Mouse (Mus musculus) hindbrain, embryonic 12.5 days (tissue): ENCODE data around the gene D17Wsu92e. TPM values are rescaled to one million over a fixed set of nuclear protein-coding genes. Genes with fewer than 3 reads are reported as not detected.

ENCODE experiments used
- ATAC-seq: fragments of 200-750 bp; cut with Nextera tagmentation; 2 replicates; pipeline ENCODE4 v1.8.0; 2017; ENCODE audit warnings: moderate TSS enrichment; ENCODE audit not compliant: low FRiP score
- H3K27ac ChIP-seq: fragments of 300-500 bp; sonication (generic); 2 replicates; pipeline ENCODE4 v1.5.1; 2016; ENCODE audit warnings: mild to moderate bottlenecking
- H3K27me3 ChIP-seq: fragments of 300-500 bp; sonication (generic); 2 replicates; pipeline ENCODE4 v1.6.1; 2016; ENCODE audit warnings: mild to moderate bottlenecking
- H3K36me3 ChIP-seq: fragments of 300-500 bp; sonication (generic); 2 replicates; pipeline ENCODE4 v1.6.1; 2016; ENCODE audit warnings: mild to moderate bottlenecking
- H3K4me1 ChIP-seq: fragments of 300-500 bp; sonication (generic); 2 replicates; pipeline ENCODE4 v1.6.1; 2016
- H3K4me2 ChIP-seq: fragments of 300-500 bp; sonication (generic); replicated peaks from 2 replicates; pipeline ENCODE4 v1.6.1; 2016; ENCODE audit warnings: mild to moderate bottlenecking
- H3K4me3 ChIP-seq: fragments of 300-500 bp; sonication (generic); 2 replicates; pipeline ENCODE4 v1.5.1; 2016; ENCODE audit warnings: mild to moderate bottlenecking
- H3K9ac ChIP-seq: fragments of 300-500 bp; sonication (generic); 2 replicates; pipeline ENCODE4 v1.6.1; 2016; ENCODE audit warnings: mild to moderate bottlenecking, moderate library complexity
- H3K9me3 ChIP-seq: fragments of 300-500 bp; sonication (generic); replicated peaks from 2 replicates; pipeline ENCODE4 v1.6.1; 2016; ENCODE audit warnings: mild to moderate bottlenecking
- WGBS: fragments of 180-500 bp; shearing (Covaris S2); methylation state at CpG from one replicate; pipeline ENCODE4 v1.1.7; 2016; 5-methylcytosine and 5-hydroxymethylcytosine counted together
- polyA plus RNA-seq: library from polyadenylated mRNA; unstranded; fragments of >200 nt; fragmentation: Nextera tagmentation; extraction: Ambion mirVana; gene quantifications from 2 replicates; pipeline ENCODE4 v1.2.1, GENCODE M21; 2016

The D17Wsu92e gene
- polyA plus RNA-seq, 1 experiment from 2014 or later = 13.7 TPM

DNA sequence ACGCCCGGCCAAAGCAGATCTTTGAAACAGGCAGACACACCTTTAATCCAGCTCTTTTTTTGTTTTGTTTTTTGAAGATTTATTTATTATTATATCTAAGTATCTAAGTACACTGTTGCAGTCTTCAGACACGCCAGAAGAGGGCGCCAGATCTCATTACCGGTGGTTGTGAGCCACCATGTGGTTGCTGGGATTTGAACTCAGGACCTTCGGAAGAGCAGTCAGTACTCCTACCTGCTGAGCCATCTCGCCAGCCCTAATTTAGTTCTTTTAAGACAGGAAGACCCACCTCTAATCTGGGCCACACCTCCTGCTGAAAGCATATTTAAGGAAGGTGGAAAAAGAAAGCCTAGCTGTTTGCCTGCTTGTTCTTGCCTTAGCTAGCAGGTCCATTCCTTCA lies 10.0 kb upstream of the D17Wsu92e start:
- no peak overlapping the region for H3K4me2 ChIP-seq
- H3K9ac ChIP-seq = no peak overlapping the region
- H3K27me3 ChIP-seq = peaks cover 10% of the 10 kb centered on the region; the same call in 1 of the 2 replicates
- WGBS = 53% methylated on average over 7 of the region's 7 CpGs
- H3K4me1 ChIP-seq = peaks cover 12% of the 10 kb centered on the region
- no peak overlapping the region for H3K27ac ChIP-seq
- ATAC-seq = no peak
- H3K36me3 ChIP-seq = no peaks in the 10 kb centered on the region
- no peak overlapping the region for H3K4me3 ChIP-seq
- H3K9me3 ChIP-seq = no peaks in the 10 kb centered on the region

DNA sequence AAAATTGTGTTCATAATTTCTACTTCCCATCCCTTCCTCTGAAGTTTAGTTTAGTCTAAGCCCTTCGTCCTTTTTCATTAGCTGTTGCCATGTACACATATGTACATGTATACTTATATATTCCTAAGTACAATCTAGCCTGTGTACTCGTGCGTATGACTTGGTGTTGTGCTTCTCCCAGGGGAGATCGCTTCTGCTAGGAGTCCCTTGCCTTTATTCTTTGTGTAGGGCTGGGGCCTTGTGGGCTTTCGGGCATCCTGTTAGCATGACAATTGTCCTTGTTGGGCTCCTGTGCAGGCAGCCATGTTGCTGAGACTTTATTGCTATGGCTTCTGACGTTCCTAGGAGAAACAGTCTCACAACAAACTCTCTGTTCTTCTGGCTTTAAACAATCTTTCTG lies 7.1 kb upstream of the D17Wsu92e start:
- no peak overlapping the region for H3K4me3 ChIP-seq
- peaks cover 12% of the 10 kb centered on the region for H3K4me1 ChIP-seq
- H3K9ac ChIP-seq = no peak overlapping the region
- no peaks in the 10 kb centered on the region for H3K36me3 ChIP-seq
- 0 out of 2 replicates have a peak, but pooled peaks have one; percentile 43 for ATAC-seq
- H3K9me3 ChIP-seq = no peaks in the 10 kb centered on the region
- WGBS = 14% methylated on average over 6 of the region's 6 CpGs
- H3K4me2 ChIP-seq = peak overlapping the region; percentile 51
- H3K27me3 ChIP-seq = peaks cover 3% of the 10 kb centered on the region; the same call in 1 of the 2 replicates
- H3K27ac ChIP-seq = peak overlapping the region; percentile 23; the same call in 1 of the 2 replicates

DNA sequence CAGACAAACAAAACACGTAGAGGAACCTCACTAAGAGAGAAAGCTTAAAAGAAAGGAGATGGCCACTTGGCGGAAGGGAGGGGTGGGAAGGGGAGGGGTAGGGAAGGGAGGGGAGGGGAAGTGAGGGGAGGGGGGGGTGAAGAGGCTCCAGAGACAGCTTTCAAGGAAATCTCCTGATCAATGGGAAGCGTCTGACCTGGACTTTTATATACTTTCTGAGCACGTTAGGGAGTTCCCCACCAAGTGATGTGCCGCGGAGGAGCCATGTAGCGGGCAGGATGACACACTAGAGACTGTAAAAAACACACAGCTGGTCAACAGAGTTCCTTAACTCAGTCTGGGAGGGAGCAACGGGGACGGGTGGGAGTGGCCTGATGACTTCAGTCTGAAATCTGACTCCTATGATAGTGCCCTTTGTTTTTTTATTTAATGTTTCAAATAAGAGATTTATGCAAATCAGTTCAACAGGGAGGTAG lies 6.5 kb upstream of the D17Wsu92e start:
- under 1% methylated on average over 8 of the region's 9 CpGs for WGBS
- peak; percentile 67 for ATAC-seq
- Histone ChIP-seq H3K36me3 (no peaks in the 10 kb centered on the region), H3K4me1 (peaks cover 12% of the 10 kb centered on the region), H3K27me3 (peaks cover 3% of the 10 kb centered on the region; the same call in 1 of the 2 replicates), H3K4me3 (peak overlapping the region; percentile 19), H3K9ac (no peak overlapping the region), H3K4me2 (peak overlapping the region; percentile 51), H3K9me3 (no peaks in the 10 kb centered on the region), H3K27ac (peak overlapping the region; percentile 55)

DNA sequence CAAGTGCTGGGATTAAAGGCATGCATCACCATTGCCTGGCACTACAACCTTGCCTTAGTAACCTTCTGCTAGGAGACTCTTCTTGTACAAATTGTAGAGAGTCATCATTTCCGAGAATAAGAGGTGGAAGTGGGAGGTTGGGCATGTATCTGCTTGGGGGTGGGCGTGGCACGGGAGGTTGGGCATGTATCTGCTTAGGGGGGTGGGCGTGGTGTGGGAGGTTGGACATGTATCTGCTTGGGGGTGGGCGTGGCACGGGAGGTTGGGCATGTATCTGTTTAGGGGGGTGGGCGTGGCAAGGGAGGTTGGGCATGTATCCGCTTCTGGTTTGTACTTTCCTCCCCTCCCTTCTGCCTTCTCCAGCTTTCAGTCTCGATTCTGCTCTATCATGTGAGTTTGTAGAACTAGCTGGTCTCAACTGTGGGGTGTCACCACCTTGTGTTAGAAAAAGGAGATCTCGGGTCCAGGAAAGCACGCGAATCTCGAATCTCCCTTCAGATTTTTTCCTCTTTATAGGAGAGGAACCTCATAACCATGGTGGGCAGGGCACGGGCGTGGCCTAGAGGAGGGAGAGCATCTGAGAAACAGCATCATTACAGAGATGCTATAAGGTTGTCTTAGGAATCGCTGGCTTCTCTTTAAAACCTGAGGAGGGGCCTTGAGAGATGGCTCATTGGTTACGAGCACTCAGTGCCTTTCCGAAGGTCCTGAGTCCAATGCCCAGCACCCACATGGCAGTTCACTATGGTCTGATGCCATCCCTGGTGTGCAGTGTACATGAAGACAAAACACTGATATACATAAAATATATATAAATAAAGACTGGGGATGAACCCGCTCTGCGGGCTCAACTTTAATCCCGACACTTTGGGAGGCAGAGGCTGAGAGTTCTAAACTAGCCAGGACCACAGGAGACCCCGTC lies 5.8 kb upstream of the D17Wsu92e start:
- Histone ChIP-seq H3K36me3 (no peaks in the 10 kb centered on the region), H3K27me3 (peaks cover 3% of the 10 kb centered on the region; the same call in 1 of the 2 replicates), H3K9me3 (no peaks in the 10 kb centered on the region), H3K4me3 (peak overlapping the region; percentile 19), H3K27ac (peak overlapping the region; percentile 41), H3K4me1 (peaks cover 15% of the 10 kb centered on the region), H3K9ac (no peak overlapping the region), H3K4me2 (peak overlapping the region; percentile 51)
- ATAC-seq = 0 out of 2 replicates have a peak, but pooled peaks have one; percentile 21
- 4% methylated on average over 22 of the region's 22 CpGs for WGBS

DNA sequence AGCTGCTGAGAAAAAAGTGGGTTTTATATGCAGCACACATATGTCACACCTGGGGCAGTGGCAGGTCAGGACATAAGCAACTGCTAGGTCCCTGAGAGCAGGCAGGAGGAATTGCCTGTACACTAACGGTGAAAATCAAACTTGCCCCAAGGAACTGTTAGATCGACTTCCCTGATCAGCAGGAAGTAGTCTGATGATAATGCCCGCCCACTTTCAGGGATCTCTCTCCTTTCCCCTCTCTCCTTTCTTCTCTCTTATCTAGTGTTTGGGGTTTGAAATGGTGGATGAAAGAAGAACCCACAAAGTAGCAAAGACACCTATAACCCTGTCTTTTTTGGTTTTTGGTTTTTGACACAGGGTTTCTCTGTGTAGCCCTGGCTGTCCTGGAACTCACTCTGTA lies 5.1 kb upstream of the D17Wsu92e start:
- Histone ChIP-seq H3K27me3 (peaks cover 3% of the 10 kb centered on the region; the same call in 1 of the 2 replicates), H3K9ac (no peak overlapping the region), H3K4me3 (no peak overlapping the region), H3K9me3 (no peaks in the 10 kb centered on the region), H3K4me1 (peaks cover 17% of the 10 kb centered on the region), H3K36me3 (no peaks in the 10 kb centered on the region), H3K27ac (no peak overlapping the region), H3K4me2 (peak overlapping the region; percentile 51; the same call in 1 of the 2 replicates)
- ATAC-seq = no peak
- WGBS = 42% methylated on average over 3 of the region's 3 CpGs

DNA sequence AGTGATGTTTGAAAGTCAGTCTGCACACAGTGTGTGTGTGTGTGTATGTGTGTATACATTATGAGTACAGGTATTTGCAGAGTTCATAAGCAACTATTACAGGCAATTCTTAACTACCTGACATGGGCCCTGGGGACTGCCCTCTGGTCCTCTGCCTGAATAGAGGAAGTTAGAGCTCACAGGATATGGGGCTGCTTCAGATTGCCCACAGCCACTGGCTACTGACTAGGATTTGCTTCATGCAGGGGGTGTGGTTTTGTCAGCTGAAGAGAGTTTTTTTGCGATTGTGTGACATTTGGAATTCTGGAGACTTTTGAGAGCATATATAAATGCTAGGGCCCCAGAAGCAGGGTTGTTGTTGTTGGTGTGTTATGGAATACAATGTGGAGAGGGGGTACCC lies 4.5 kb upstream of the D17Wsu92e start:
- no peak for ATAC-seq
- Histone ChIP-seq H3K4me3 (no peak overlapping the region), H3K36me3 (no peaks in the 10 kb centered on the region), H3K4me1 (peaks cover 17% of the 10 kb centered on the region), H3K27ac (no peak overlapping the region), H3K9ac (no peak overlapping the region), H3K27me3 (peaks cover 3% of the 10 kb centered on the region; the same call in 1 of the 2 replicates), H3K9me3 (no peaks in the 10 kb centered on the region), H3K4me2 (no peak overlapping the region)
- 65% methylated on average over 1 of the region's 1 CpGs for WGBS

DNA sequence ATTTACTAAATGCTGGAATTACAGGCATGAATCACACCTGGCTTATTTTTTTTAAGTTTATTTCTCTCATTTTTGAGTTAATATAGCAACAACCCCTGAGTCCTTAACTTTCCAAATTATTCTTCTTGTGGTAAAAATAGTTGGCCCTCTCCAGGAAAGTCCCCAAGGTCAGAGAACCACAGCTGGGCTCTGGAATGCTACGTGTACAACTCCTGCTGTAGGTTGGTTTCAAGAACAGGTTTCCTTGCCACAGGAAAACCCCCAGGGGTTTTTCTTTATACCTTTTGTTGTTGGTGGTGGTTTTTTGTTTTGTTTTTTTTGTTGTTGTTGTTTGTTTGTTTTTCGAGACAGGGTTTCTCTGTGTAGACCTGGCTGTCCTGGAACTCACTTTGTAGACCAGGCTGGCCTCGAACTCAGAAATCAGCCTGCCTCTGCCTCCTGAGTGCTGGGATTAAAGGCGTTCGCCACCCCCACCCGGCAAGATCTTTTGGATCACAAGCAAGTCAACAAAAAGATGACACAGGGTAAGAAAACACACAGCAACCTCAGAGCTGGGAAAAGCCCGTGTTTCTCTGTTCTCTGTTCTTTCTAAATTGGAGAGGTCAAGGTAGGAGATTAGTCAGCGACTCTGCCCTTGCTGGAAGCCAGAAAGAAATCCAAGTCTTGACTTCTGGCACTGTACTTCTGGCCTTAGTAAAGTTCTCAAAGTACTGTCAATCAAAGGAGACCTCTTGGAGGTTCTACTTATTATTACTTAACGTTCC lies 2.9 kb upstream of the D17Wsu92e start:
- H3K4me1 ChIP-seq = peaks cover 33% of the 10 kb centered on the region
- no peak overlapping the region for H3K4me2 ChIP-seq
- no peaks in the 10 kb centered on the region for H3K9me3 ChIP-seq
- H3K9ac ChIP-seq = no peak overlapping the region
- H3K27me3 ChIP-seq = no peaks in the 10 kb centered on the region
- ATAC-seq = no peak
- H3K36me3 ChIP-seq = no peaks in the 10 kb centered on the region
- WGBS = 82% methylated on average over 9 of the region's 9 CpGs
- H3K4me3 ChIP-seq = no peak overlapping the region
- H3K27ac ChIP-seq = no peak overlapping the region

DNA sequence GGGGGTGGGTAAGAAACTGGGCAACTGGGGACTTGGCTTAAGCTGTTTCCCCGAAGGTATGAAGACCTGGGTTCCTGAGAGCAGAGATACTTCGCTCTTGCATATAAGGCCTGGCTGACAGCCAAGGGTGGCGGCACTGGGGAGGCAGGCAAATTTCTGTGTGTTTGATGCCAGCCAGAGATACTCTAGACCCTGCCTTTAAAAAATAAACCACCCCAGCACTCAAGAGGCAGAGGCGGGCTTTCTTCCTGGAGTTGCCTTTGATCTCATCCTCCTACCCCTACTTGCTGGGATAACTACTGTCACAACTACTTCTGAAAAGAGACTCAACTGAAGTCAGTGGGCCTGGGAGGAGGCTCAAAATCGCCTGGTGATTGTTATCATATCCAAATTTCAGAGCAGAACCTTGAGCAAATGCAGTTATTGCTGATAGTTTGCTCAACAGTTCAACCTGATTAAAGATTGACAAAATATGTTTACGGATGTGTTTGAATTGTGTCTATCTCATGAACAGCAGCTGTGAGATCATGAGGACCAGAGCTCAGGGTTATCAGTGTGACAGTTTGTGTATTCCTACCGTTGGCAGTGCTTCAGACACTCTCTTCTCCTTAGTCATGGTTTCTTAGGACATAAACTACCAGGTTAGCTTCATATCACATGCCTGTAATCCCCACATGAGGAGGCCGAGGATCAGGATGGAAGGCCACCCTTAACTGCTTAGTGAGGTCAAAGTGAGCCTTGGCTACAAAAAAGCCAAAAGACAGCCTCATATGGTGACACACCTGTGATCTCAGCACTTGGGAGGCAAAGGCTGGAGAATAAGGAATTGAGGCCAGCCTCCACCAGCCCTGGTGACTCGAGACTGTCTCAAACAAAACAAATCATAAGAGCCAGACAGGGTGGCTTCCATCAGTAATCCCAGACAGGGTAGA lies 1.2 kb upstream of the D17Wsu92e start:
- peak overlapping the region; percentile 94 for H3K4me2 ChIP-seq
- peaks cover 32% of the 10 kb centered on the region for H3K4me1 ChIP-seq
- H3K36me3 ChIP-seq = no peaks in the 10 kb centered on the region
- no peak overlapping the region for H3K9ac ChIP-seq
- WGBS = 74% methylated on average over 9 of the region's 9 CpGs
- no peaks in the 10 kb centered on the region for H3K27me3 ChIP-seq
- H3K27ac ChIP-seq = peak overlapping the region; percentile 82
- no peak for ATAC-seq
- H3K9me3 ChIP-seq = no peaks in the 10 kb centered on the region
- peak overlapping the region; percentile 79; the same call in 1 of the 2 replicates for H3K4me3 ChIP-seq

DNA sequence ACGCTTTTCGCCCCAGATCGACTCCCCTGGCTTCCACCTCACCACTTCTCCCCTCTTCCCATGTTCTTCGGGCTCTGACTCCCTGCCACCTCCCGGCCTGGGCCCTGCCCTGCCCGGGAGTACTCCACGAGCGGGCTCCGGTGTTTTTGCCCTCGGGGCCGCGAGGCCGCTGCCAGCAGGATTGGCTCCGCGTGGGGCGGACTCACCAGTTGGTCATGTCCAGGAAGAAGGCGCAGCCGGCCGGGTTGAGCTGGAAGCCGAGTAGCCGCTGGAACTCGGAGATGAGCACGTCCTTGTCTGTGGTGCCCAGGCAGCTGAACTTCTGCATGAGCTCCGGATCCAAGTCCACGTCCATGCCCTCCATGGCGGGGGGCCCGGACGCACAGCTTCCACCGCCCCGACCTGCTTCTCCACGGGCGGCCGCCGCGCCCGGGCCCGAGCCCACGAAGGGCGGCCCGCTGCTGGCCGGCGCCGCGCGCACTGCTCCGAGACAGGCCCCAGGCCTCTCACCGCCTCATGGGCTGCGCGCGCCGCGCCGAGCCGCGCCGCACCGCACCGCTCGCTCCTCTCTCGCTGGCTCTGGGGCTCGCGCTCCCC lies 379 bp downstream of the D17Wsu92e start:
- Histone ChIP-seq H3K4me2 (peak overlapping the region; percentile 94), H3K4me1 (peaks cover 27% of the 10 kb centered on the region), H3K4me3 (peak overlapping the region; percentile 79), H3K27ac (peak overlapping the region; percentile 87), H3K9me3 (no peaks in the 10 kb centered on the region), H3K27me3 (no peaks in the 10 kb centered on the region), H3K9ac (peak overlapping the region; percentile 85), H3K36me3 (no peaks in the 10 kb centered on the region)
- under 1% methylated on average over 51 of the region's 62 CpGs for WGBS
- peak; percentile 89 for ATAC-seq

DNA sequence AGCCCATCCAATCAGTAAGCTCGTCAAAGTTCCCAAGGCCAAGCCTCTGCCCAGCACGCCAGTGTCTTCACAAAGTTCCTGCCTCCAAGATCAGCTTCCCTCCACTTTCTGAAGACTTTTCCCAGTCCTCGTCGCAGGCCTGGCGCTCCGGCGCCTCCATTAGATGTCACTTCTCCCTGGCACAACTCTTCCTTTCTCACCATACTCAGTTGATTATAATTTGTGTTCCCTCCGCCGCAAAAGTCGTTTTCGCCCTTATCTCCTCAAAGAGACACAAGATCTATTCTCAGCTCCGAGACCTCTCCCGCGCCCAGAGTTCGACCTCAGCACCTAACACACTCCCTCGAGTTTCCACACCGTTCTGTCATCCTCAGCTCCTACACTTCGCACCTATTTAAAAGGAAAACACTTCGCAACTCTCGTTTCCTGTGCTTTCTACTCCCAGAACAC lies 902 bp downstream of the D17Wsu92e start:
- WGBS = under 1% methylated on average over 20 of the region's 20 CpGs
- Histone ChIP-seq H3K4me3 (peak overlapping the region; percentile 79), H3K36me3 (no peaks in the 10 kb centered on the region), H3K27ac (peak overlapping the region; percentile 87), H3K27me3 (no peaks in the 10 kb centered on the region), H3K4me1 (peaks cover 27% of the 10 kb centered on the region), H3K9ac (peak overlapping the region; percentile 85), H3K4me2 (peak overlapping the region; percentile 94), H3K9me3 (no peaks in the 10 kb centered on the region)
- no peak for ATAC-seq

DNA sequence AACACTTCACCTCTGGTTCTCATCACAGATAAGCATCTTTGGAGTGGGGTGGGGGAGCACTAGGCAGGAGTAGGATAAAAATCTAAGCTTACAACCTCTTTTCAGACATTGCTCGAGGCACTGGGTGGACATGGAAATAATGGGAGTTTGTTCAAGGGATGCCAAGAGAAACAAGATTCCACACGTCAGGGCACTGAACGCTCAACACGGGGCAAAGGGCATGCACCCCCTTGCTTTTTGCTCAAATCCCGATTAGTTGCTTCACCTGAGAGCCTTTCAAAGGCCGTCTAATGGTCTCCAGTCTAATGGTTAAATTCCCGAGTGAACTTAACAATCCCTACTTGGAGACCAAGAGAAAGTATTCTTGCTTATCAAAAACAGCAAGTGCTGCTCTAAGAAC lies 1.4 kb downstream of the D17Wsu92e start:
- peak overlapping the region; percentile 79 for H3K4me3 ChIP-seq
- 32% methylated on average over 7 of the region's 7 CpGs for WGBS
- H3K36me3 ChIP-seq = no peaks in the 10 kb centered on the region
- no peaks in the 10 kb centered on the region for H3K9me3 ChIP-seq
- ATAC-seq = no peak
- no peaks in the 10 kb centered on the region for H3K27me3 ChIP-seq
- H3K4me2 ChIP-seq = peak overlapping the region; percentile 94
- H3K27ac ChIP-seq = no peak overlapping the region
- H3K9ac ChIP-seq = peak overlapping the region; percentile 85
- H3K4me1 ChIP-seq = peaks cover 27% of the 10 kb centered on the region
